Mouse (Mus musculus) gastrocnemius, postnatal 4 days (tissue): ENCODE measurements around the gene Olfr645. TPM values are rescaled to one million over a fixed set of nuclear protein-coding genes. Genes with fewer than 3 reads are reported as not detected.

Experiments
- DNase-seq, 2 experiments: peaks; one replicate each; pipeline ENCODE4 v3.0.0; 2021 to 2022; ENCODE audit warnings: low spot score in 2 of 2, mixed read lengths in 2 of 2
- long read RNA-seq, 2 experiments: library from polyadenylated mRNA; stranded (forward); transcript quantifications; one replicate each; pipeline ENCODE4 v2.0.0; 2021
- total RNA-seq, 2 experiments: library from RNA; stranded (reverse); gene quantifications; 2 replicates each; pipeline ENCODE4 v1.2.3; 2021

Gene Olfr645
- total RNA-seq, result not detected
- long read RNA-seq, experiment 1, result 0 reads
- long read RNA-seq, experiment 2, result 0 reads

- no peak for DNase-seq
Observed at GRCm38 (mm10) chr7:104085365-104085764, at the start of gene Olfr645. Gene Olfr645 (minus strand): TSS chr7:104085465.

GRCm38 (mm10) chr7:104129726-104130125 is 44.5 kb upstream of the Olfr645 start, which contains the start of gene Ubqln5:
Gene Ubqln5 (minus strand): TSS chr7:104129826.
- DNase-seq, result no peak

- no peak for DNase-seq
Observed at GRCm38 (mm10) chr7:104104757-104104972, 19.4 kb upstream of the Olfr645 start, which contains the start of gene Olfr646. Gene Olfr646 (plus strand): TSS chr7:104104873.

- DNase-seq, result no peak
Observed at GRCm38 (mm10) chr7:104103913-104104756, 18.9 kb upstream of the Olfr645 start.

- DNase-seq, result no peak
Observed at GRCm38 (mm10) chr7:104071769-104072168, 13.5 kb downstream of the Olfr645 start, which contains the start of gene Olfr644. Gene Olfr644 (minus strand): TSS chr7:104071869.

- no peak for DNase-seq
Observed at GRCm38 (mm10) chr7:104061345-104061744, 23.9 kb downstream of the Olfr645 start, which contains the start of gene 4930516K23Rik. Gene 4930516K23Rik (minus strand): TSS chr7:104061445.

- no peak for DNase-seq
Observed at GRCm38 (mm10) chr7:104059215-104059614, 26.1 kb downstream of the Olfr645 start.

GRCm38 (mm10) chr7:104052566-104052965 is 32.7 kb downstream of the Olfr645 start, which contains the start of gene Olfr642:
Gene Olfr642 (minus strand): TSS chr7:104052666.
- no peak for DNase-seq

GRCm38 (mm10) chr7:104050745-104051144 is 34.5 kb downstream of the Olfr645 start:
- DNase-seq, result no peak

- DNase-seq, result no peak
Observed at GRCm38 (mm10) chr7:104035145-104035544, 50.1 kb downstream of the Olfr645 start, which contains the start of gene Olfr641. Gene Olfr641 (plus strand): TSS chr7:104035445.

Other genes starting within 250 kb of the Olfr645 start
- not detected for gene Hbb-bh2, start 244.9 kb downstream of the Olfr645 start, total RNA-seq
- gene Hbb-bh1, start 242.3 kb downstream of the Olfr645 start, total RNA-seq, result not detected
- not detected for gene Hbb-y, start 232.2 kb downstream of the Olfr645 start, total RNA-seq
- gene Olfr66, start 199.2 kb downstream of the Olfr645 start, total RNA-seq, result not detected
- not detected for gene Olfr64, start 191.0 kb downstream of the Olfr645 start, total RNA-seq
- gene Olfr65, start 182.0 kb downstream of the Olfr645 start, total RNA-seq, result not detected
- not detected for gene Olfr631, start 156.6 kb downstream of the Olfr645 start, total RNA-seq
- gene Olfr632, start 151.1 kb downstream of the Olfr645 start, total RNA-seq, result not detected
- not detected for gene Olfr633, start 141.0 kb downstream of the Olfr645 start, total RNA-seq
- under 1 TPM in 1 of 2 experiments, not detected in 1; 0.03 TPM for gene Olfr635, start 114.3 kb downstream of the Olfr645 start, total RNA-seq
- gene Olfr638, start 86.7 kb downstream of the Olfr645 start, total RNA-seq, result not detected
- under 1 TPM; 0.03 to 0.05 TPM for gene Olfr639, start 68.2 kb downstream of the Olfr645 start, total RNA-seq
- gene Olfr640, start 59.9 kb downstream of the Olfr645 start, total RNA-seq, result not detected
- gene Olfr641, start 50.0 kb downstream of the Olfr645 start, total RNA-seq, result not detected
- not detected for gene Olfr642, start 32.8 kb downstream of the Olfr645 start, total RNA-seq
- gene 4930516K23Rik, start 24.0 kb downstream of the Olfr645 start, total RNA-seq, result not detected
- gene Olfr644, start 13.6 kb downstream of the Olfr645 start, total RNA-seq, result not detected
- not detected for gene Olfr646, start 19.4 kb upstream of the Olfr645 start, total RNA-seq
- gene Ubqln5, start 44.4 kb upstream of the Olfr645 start, total RNA-seq, result not detected
- gene Olfr643, start 51.9 kb upstream of the Olfr645 start, total RNA-seq, result not detected
- not detected for gene Ubqln3, start 57.8 kb upstream of the Olfr645 start, total RNA-seq
- gene Ubqlnl, start 65.1 kb upstream of the Olfr645 start, total RNA-seq, result not detected
- gene Olfm5, start 79.4 kb upstream of the Olfr645 start, total RNA-seq, result not detected
- not detected for gene Olfr648, start 97.9 kb upstream of the Olfr645 start, total RNA-seq
- gene Olfr649, start 110.5 kb upstream of the Olfr645 start, total RNA-seq, result not detected
- 1 to 10 TPM in 1 of 2 experiments, under 1 TPM in 1; 0.57 to 1.3 TPM for gene Trim6, start 133.3 kb upstream of the Olfr645 start, total RNA-seq
- 1 to 10 TPM; 1.8 to 2.0 TPM for gene Trim34a, start 159.0 kb upstream of the Olfr645 start, total RNA-seq
- gene Trim5, start 202.6 kb upstream of the Olfr645 start, total RNA-seq, result 1 to 10 TPM in 1 of 2 experiments, under 1 TPM in 1; 0.98 to 1.5 TPM
- 1 to 10 TPM; 4.5 to 5.4 TPM for gene Trim12a, start 230.0 kb upstream of the Olfr645 start, total RNA-seq
- gene Trim34b, start 244.0 kb upstream of the Olfr645 start, total RNA-seq, result under 1 TPM in 1 of 2 experiments, not detected in 1; 0.29 TPM